Mouse (Mus musculus): ENCODE results near the gene Marc1. TPM values are rescaled to one million over a fixed set of nuclear protein-coding genes. Genes with fewer than 3 reads are reported as not detected.

Marc1 gene
- polyA plus RNA-seq, 1 experiment from 2014 or later: not detected

DNA sequence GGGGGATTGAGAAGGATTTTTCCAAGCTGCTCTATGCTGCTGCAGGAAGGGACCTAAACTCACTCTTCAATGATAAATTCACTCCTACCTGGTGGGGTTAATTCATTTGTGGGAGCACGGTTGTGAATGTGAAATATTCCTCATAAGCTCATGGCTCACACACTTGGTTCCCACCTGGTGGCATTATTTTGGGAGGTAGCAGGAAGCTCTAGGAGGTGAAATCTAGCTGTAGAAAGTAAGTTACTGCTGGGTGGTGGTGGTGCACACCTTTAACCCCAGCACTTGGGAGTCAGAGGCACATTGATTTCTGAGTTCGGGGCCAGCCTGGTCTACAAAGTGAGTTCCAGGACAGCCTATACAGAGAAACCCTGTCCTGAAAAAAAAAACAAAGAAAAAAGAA lies 73.9 kb downstream of the Marc1 start:
- no peak overlapping the region for H3K4me3 ChIP-seq
- no peak overlapping the region for H3K4me2 ChIP-seq
- 24% methylated on average over 2 of the region's 2 CpGs for WGBS
- no peak overlapping the region for H3K27ac ChIP-seq
- H3K9me3 ChIP-seq: no peaks in the 10 kb centered on the region
- H3K9ac ChIP-seq: no peak overlapping the region
- H3K4me1 ChIP-seq: peaks cover 6% of the 10 kb centered on the region
- H3K36me3 ChIP-seq (replicated peaks): no peaks in the 10 kb centered on the region
- H3K27me3 ChIP-seq (replicated peaks): peaks cover 76% of the 10 kb centered on the region
- no peak for ATAC-seq (replicated peaks)

MicroRNAs within 50 kb of the gene (microRNA counts, 519-probe panel; counts per million panel counts)
- 3,246 counts per million, percentile 74 among the panel's probes with 10 or more counts for microRNA mmu-miR-1981

Small RNA genes lying within 50 kb of the gene (microRNA-seq; reads per million reads assigned to microRNA genes)
- gene Mir1981: 67.9 reads per million, percentile 50 among the genes with 10 or more reads in this experiment

Other genes starting within 250 kb of the Marc1 start
- 1.7 and 2.2 TPM in 2 replicates for gene Hlx, start 78.7 kb downstream of the Marc1 start, polyA plus RNA-seq (2015; fragmentation: Nextera tagmentation; extraction: Ambion mirVana)
- 96.7 and 117 TPM in 2 replicates for gene Marc2, start 35.1 kb upstream of the Marc1 start, polyA plus RNA-seq (2015; fragmentation: Nextera tagmentation; extraction: Ambion mirVana)
- gene C130074G19Rik, start 71.9 kb upstream of the Marc1 start, polyA plus RNA-seq (2015; fragmentation: Nextera tagmentation; extraction: Ambion mirVana): 0.84 and 1.2 TPM in 2 replicates
- 15.8 and 17.3 TPM in 2 replicates for gene Mark1, start 188.3 kb upstream of the Marc1 start, polyA plus RNA-seq (2015; fragmentation: Nextera tagmentation; extraction: Ambion mirVana)

All from midbrain, embryonic 15.5 days (tissue).